Mouse (Mus musculus): ENCODE measurements around the gene Mslnl.

DNA sequence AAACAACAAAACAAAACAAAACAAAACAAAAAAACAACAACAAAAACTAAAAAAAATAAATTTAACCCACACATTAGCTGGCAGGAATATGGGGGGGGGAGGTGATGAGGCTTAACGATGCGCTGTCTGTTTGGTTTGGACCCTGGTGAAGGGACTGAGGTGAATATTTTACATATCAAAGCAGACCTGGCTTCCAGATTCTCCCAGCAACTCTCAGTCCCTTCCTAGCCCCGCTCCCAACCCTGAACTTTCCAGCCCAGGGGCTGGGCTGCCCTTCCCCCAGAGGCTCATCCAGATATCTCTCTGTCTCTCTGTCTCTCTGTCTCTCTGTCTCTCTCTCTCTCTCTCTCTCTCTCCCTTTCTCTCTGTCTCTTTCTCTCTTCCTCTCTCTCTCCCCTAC, 26.7 kb downstream of the Mslnl start:
- TF ChIP-seq POLR2AphosphoS2 (IDR thresholded peaks at IDR 0.05; ENCODE audit: insufficient read length, low read depth) (no peak), POLR2A (IDR thresholded peaks at IDR 0.05; ENCODE audit: insufficient read length, low read depth) (no peak), MYOD1 (IDR thresholded peaks at IDR 0.05; ENCODE audit: control insufficient read depth in 1 of 3, insufficient read length in 2 of 3, low read depth in 2 of 3) (no peak), TCF12 (IDR thresholded peaks at IDR 0.05; ENCODE audit: insufficient read depth, poor library complexity, severe bottlenecking) (no peak), USF1 (IDR thresholded peaks at IDR 0.05; ENCODE audit: low read depth) (no peak), E2F4 (IDR thresholded peaks at IDR 0.05; ENCODE audit: insufficient read depth) (no peak), MYOG (IDR thresholded peaks at IDR 0.05; ENCODE audit: control insufficient read depth in 1 of 3, insufficient read depth in 1 of 3, insufficient read length in 2 of 3, low read depth in 2 of 3) (no peak), SRF (IDR thresholded peaks at IDR 0.05; ENCODE audit: control insufficient read depth, insufficient read length, low read depth) (no peak)
